Mouse (Mus musculus) C2C12 (cell line): ENCODE measurements around the gene Klhl32. TPM values are rescaled to one million over a fixed set of nuclear protein-coding genes. Genes with fewer than 3 reads are reported as not detected.

ENCODE experiments used
- H3K27me3 ChIP-seq: one replicate; pipeline ENCODE4 v1.6.1; 2011; ENCODE audit not compliant: control insufficient read depth, insufficient read depth, insufficient read length
- H3K36me3 ChIP-seq: one replicate; pipeline ENCODE4 v1.6.1; 2011; ENCODE audit not compliant: control insufficient read depth, insufficient read depth
- H3K4me3 ChIP-seq: one replicate; pipeline ENCODE4 v1.5.1; 2011; ENCODE audit warnings: mild to moderate bottlenecking, control low read depth; ENCODE audit not compliant: poor library complexity, insufficient read depth, severe bottlenecking
- H3K79me2 ChIP-seq: one replicate; pipeline ENCODE4 v1.6.1; 2011; ENCODE audit not compliant: control insufficient read depth, insufficient read depth
- H3K79me3 ChIP-seq: one replicate; pipeline ENCODE4 v1.6.1; 2011; ENCODE audit warnings: low read depth, control low read depth
- H3ac ChIP-seq: one replicate; pipeline ENCODE3; 2011; ENCODE audit warnings: low read depth; ENCODE audit not compliant: control insufficient read depth, insufficient read length
- CEBPB ChIP-seq: IDR thresholded peaks from one replicate; pipeline ENCODE4 v1.6.1; 2011; ENCODE audit warnings: low read depth, mild to moderate bottlenecking, control low read depth, moderate library complexity
- CTCF ChIP-seq: IDR thresholded peaks from one replicate; pipeline ENCODE4 v1.5.1; 2011; ENCODE audit not compliant: control insufficient read depth, insufficient read depth, insufficient read length
- FOSL1 ChIP-seq: IDR thresholded peaks from one replicate; pipeline ENCODE4 v1.8.0; 2011; ENCODE audit warnings: mild to moderate bottlenecking, low read length; ENCODE audit not compliant: poor library complexity, insufficient read depth, severe bottlenecking
- MAX ChIP-seq: IDR thresholded peaks from one replicate; pipeline ENCODE4 v1.6.1; 2011; ENCODE audit warnings: mild to moderate bottlenecking, control low read depth
- MYOD1 ChIP-seq: IDR thresholded peaks from one replicate; pipeline ENCODE4 v1.6.1; 2011; ENCODE audit warnings: low read depth; ENCODE audit not compliant: control insufficient read depth, insufficient read length
- MYOG ChIP-seq: IDR thresholded peaks from one replicate; pipeline ENCODE4 v1.6.1; 2011; ENCODE audit not compliant: control insufficient read depth, insufficient read length; ENCODE audit errors: extremely low read depth
- USF1 ChIP-seq: IDR thresholded peaks from one replicate; pipeline ENCODE4 v1.6.1; 2011; ENCODE audit warnings: low read depth, mild to moderate bottlenecking, control low read depth, moderate library complexity
- polyA plus RNA-seq: library from polyadenylated mRNA; unstranded; fragments of >200 nt; fragmentation: generic; extraction: Trizol; gene quantifications from one replicate; pipeline ENCODE4 v1.2.1, GENCODE M21; 2012; ENCODE audit warnings: missing spikeins

Gene Klhl32
- polyA plus RNA-seq, 1 experiment = 0.06 TPM

- Histone ChIP-seq H3K36me3 (no peaks in the 10 kb centered on the region), H3K79me2 (no peaks in the 10 kb centered on the region), H3K4me3 (no peak overlapping the region), H3K79me3 (no peaks in the 10 kb centered on the region), H3ac (no peak overlapping the region), H3K27me3 (no peaks in the 10 kb centered on the region)
- no peak for TF ChIP-seq CEBPB
Observed at GRCm38 (mm10) chr4:24764558-24764957, 86.4 kb downstream of the Klhl32 start.

- Histone ChIP-seq H3K79me3 (no peaks in the 10 kb centered on the region), H3K4me3 (no peak overlapping the region), H3K36me3 (no peaks in the 10 kb centered on the region), H3K27me3 (no peaks in the 10 kb centered on the region), H3K79me2 (no peaks in the 10 kb centered on the region), H3ac (no peak overlapping the region)
- TF ChIP-seq MYOD1 (no peak), MAX (no peak), CTCF (no peak), MYOG (no peak), USF1 (no peak), FOSL1 (no peak), CEBPB (no peak)
Observed at GRCm38 (mm10) chr4:24763451-24763850, 87.5 kb downstream of the Klhl32 start.

GRCm38 (mm10) chr4:24758954-24759353 lies 92.0 kb downstream of the Klhl32 start:
- no peak overlapping the region for H3K4me3 ChIP-seq
- no peaks in the 10 kb centered on the region for H3K79me2 ChIP-seq
- H3K79me3 ChIP-seq = no peaks in the 10 kb centered on the region
- no peak for TF ChIP-seq CEBPB
- TF ChIP-seq CTCF = no peak
- TF ChIP-seq USF1 = no peak
- H3ac ChIP-seq = no peak overlapping the region
- H3K36me3 ChIP-seq = no peaks in the 10 kb centered on the region
- H3K27me3 ChIP-seq = no peaks in the 10 kb centered on the region

- Histone ChIP-seq H3K4me3 (no peak overlapping the region), H3K79me3 (no peaks in the 10 kb centered on the region), H3ac (no peak overlapping the region), H3K36me3 (no peaks in the 10 kb centered on the region), H3K79me2 (no peaks in the 10 kb centered on the region), H3K27me3 (no peaks in the 10 kb centered on the region)
- TF ChIP-seq MYOD1 = no peak
- no peak for TF ChIP-seq FOSL1
- no peak for TF ChIP-seq USF1
- TF ChIP-seq CTCF = no peak
- no peak for TF ChIP-seq MAX
- no peak for TF ChIP-seq CEBPB
- TF ChIP-seq MYOG = no peak
Observed at GRCm38 (mm10) chr4:24752517-24753208, 98.3 kb downstream of the Klhl32 start.

GRCm38 (mm10) chr4:24737080-24737479 lies 113.8 kb downstream of the Klhl32 start:
- Histone ChIP-seq H3K27me3 (no peaks in the 10 kb centered on the region), H3K4me3 (no peak overlapping the region), H3K79me2 (no peaks in the 10 kb centered on the region), H3K36me3 (no peaks in the 10 kb centered on the region), H3K79me3 (no peaks in the 10 kb centered on the region), H3ac (no peak overlapping the region)
- TF ChIP-seq CTCF (no peak), USF1 (no peak), MYOG (no peak), CEBPB (no peak), MYOD1 (no peak), MAX (no peak), FOSL1 (no peak)

- Histone ChIP-seq H3K4me3 (no peak overlapping the region), H3K79me2 (no peaks in the 10 kb centered on the region), H3K27me3 (peaks cover 4% of the 10 kb centered on the region), H3K36me3 (no peaks in the 10 kb centered on the region), H3ac (no peak overlapping the region), H3K79me3 (no peaks in the 10 kb centered on the region)
- TF ChIP-seq CTCF (no peak), USF1 (no peak), MAX (no peak), MYOG (no peak), CEBPB (no peak), FOSL1 (no peak), MYOD1 (no peak)
Observed at GRCm38 (mm10) chr4:24720834-24721233, 130.1 kb downstream of the Klhl32 start.
